Mouse (Mus musculus): ENCODE measurements around the gene Dock1. TPM values are rescaled to one million over a fixed set of nuclear protein-coding genes. Genes with fewer than 3 reads are reported as not detected.

Gene Dock1
- total and polyA plus RNA-seq, 3 experiments: not detected

GRCm38 (mm10) chr7:134697479-134697878 lies 27.0 kb downstream of the Dock1 start:
- DNase-seq (ENCODE audit: extremely low read depth): no peak
- in situ Hi-C loops (cut with MboI; ENCODE audit: low pct_ligation_motif_present, low pct_unique_long_range_greater_than_20kb, low sequenced_read_pairs) (no loop called here), dilution Hi-C loops (cut with MboI; ENCODE audit: extremely low pct_ligation_motif_present, extremely low pct_unique_long_range_greater_than_20kb, low sequenced_read_pairs) (no loop called here)
- Histone ChIP-seq H3K36me3 (replicated peaks in 1 of 2; ENCODE audit: control insufficient read depth in 1 of 2, insufficient read depth in 1 of 2, low read length in 1 of 2) (no peaks in the 10 kb centered on the region), H3K27me3 (replicated peaks) (no peaks in the 10 kb centered on the region), H3K79me2 (replicated peaks; ENCODE audit: control insufficient read depth, extremely low read depth, insufficient read depth, poor library complexity, severe bottlenecking) (no peaks in the 10 kb centered on the region), H3K9me3 (replicated peaks; ENCODE audit: low read length) (peaks cover 90% of the 10 kb centered on the region), H3K4me2 (ENCODE audit: insufficient read depth, low read depth, poor library complexity, severe bottlenecking) (no peak overlapping the region), H3K27ac (ENCODE audit: insufficient read depth, low read depth) (no peak overlapping the region), H3K4me1 (ENCODE audit: control insufficient read depth in 1 of 2, insufficient read depth in 2 of 2) (no peaks in the 10 kb centered on the region), H3K4me3 (replicated peaks in 1 of 3; ENCODE audit: low read depth in 2 of 3, low read length in 2 of 3, poor library complexity in 1 of 3) (no peak overlapping the region), H3K9ac (ENCODE audit: insufficient read depth, low read depth) (no peak overlapping the region)
- no peak for TF ChIP-seq ELF1 (IDR thresholded peaks at IDR 0.05; ENCODE audit: low read depth, low read length)
- TF ChIP-seq ETS1 (conservative IDR thresholded peaks at IDR 0.05; ENCODE audit: low read depth, low read length): no peak
- TF ChIP-seq USF1 (IDR thresholded peaks at IDR 0.05; ENCODE audit: low read depth, low read length): no peak
- no peak for TF ChIP-seq JUN (IDR thresholded peaks at IDR 0.05; ENCODE audit: insufficient read depth, low read depth, low read length)
- TF ChIP-seq JUND (conservative IDR thresholded peaks at IDR 0.05; ENCODE audit: low read depth, low read length): no peak
- TF ChIP-seq ZKSCAN1 (IDR thresholded peaks at IDR 0.05; ENCODE audit: borderline replicate concordance, low read depth, low read length): no peak
- TF ChIP-seq KAT2A (IDR thresholded peaks at IDR 0.05; ENCODE audit: insufficient replicate concordance, low read length): no peak
- no peak for TF ChIP-seq MAFK (IDR thresholded peaks at IDR 0.05; ENCODE audit: insufficient replicate concordance, low read length)
- TF ChIP-seq TBP (conservative IDR thresholded peaks at IDR 0.05; ENCODE audit: low read depth, low read length): no peak
- TF ChIP-seq CHD2 (IDR thresholded peaks at IDR 0.05; ENCODE audit: low read length): no peak
- TF ChIP-seq E2F4 (IDR thresholded peaks at IDR 0.05; ENCODE audit: insufficient replicate concordance, low read depth, low read length): no peak

GRCm38 (mm10) chr7:134698246-134698645 lies 27.8 kb downstream of the Dock1 start:
- DNase-seq (ENCODE audit: extremely low read depth): no peak
- Histone ChIP-seq H3K4me3 (replicated peaks in 1 of 3; ENCODE audit: low read depth in 2 of 3, low read length in 2 of 3, poor library complexity in 1 of 3) (no peak overlapping the region), H3K27ac (ENCODE audit: insufficient read depth, low read depth) (no peak overlapping the region), H3K4me1 (ENCODE audit: control insufficient read depth in 1 of 2, insufficient read depth in 2 of 2) (no peaks in the 10 kb centered on the region), H3K79me2 (replicated peaks; ENCODE audit: control insufficient read depth, extremely low read depth, insufficient read depth, poor library complexity, severe bottlenecking) (no peaks in the 10 kb centered on the region), H3K27me3 (replicated peaks) (no peaks in the 10 kb centered on the region), H3K9ac (ENCODE audit: insufficient read depth, low read depth) (no peak overlapping the region), H3K9me3 (replicated peaks; ENCODE audit: low read length) (peaks cover 89% of the 10 kb centered on the region), H3K4me2 (ENCODE audit: insufficient read depth, low read depth, poor library complexity, severe bottlenecking) (no peak overlapping the region), H3K36me3 (replicated peaks in 1 of 2; ENCODE audit: control insufficient read depth in 1 of 2, insufficient read depth in 1 of 2, low read length in 1 of 2) (no peaks in the 10 kb centered on the region)
- dilution Hi-C loops (cut with MboI; ENCODE audit: extremely low pct_ligation_motif_present, extremely low pct_unique_long_range_greater_than_20kb, low sequenced_read_pairs) (no loop called here), in situ Hi-C loops (cut with MboI; ENCODE audit: low pct_ligation_motif_present, low pct_unique_long_range_greater_than_20kb, low sequenced_read_pairs) (no loop called here)
- TF ChIP-seq BHLHE40 (IDR thresholded peaks at IDR 0.05; ENCODE audit: low read depth, low read length): no peak
- TF ChIP-seq ZKSCAN1 (IDR thresholded peaks at IDR 0.05; ENCODE audit: borderline replicate concordance, low read depth, low read length): no peak
- no peak for TF ChIP-seq MAFK (IDR thresholded peaks at IDR 0.05; ENCODE audit: insufficient replicate concordance, low read length)
- TF ChIP-seq ZNF384 (IDR thresholded peaks at IDR 0.05; ENCODE audit: low read depth, low read length): no peak

- H3K36me3 ChIP-seq (replicated peaks in 1 of 2; ENCODE audit: control insufficient read depth in 1 of 2, insufficient read depth in 1 of 2, low read length in 1 of 2): no peaks in the 10 kb centered on the region
- dilution Hi-C loops (cut with MboI; ENCODE audit: extremely low pct_ligation_motif_present, extremely low pct_unique_long_range_greater_than_20kb, low sequenced_read_pairs) (no loop called here), in situ Hi-C loops (cut with MboI; ENCODE audit: low pct_ligation_motif_present, low pct_unique_long_range_greater_than_20kb, low sequenced_read_pairs) (no loop called here)
- no peak for DNase-seq (ENCODE audit: extremely low read depth)
- H3K27ac ChIP-seq (ENCODE audit: insufficient read depth, low read depth): no peak overlapping the region
- H3K4me2 ChIP-seq (ENCODE audit: insufficient read depth, low read depth, poor library complexity, severe bottlenecking): no peak overlapping the region
- no peaks in the 10 kb centered on the region for H3K79me2 ChIP-seq (replicated peaks; ENCODE audit: control insufficient read depth, extremely low read depth, insufficient read depth, poor library complexity, severe bottlenecking)
- H3K9ac ChIP-seq (ENCODE audit: insufficient read depth, low read depth): no peak overlapping the region
- no peaks in the 10 kb centered on the region for H3K27me3 ChIP-seq (replicated peaks)
- H3K4me1 ChIP-seq (ENCODE audit: control insufficient read depth in 1 of 2, insufficient read depth in 2 of 2): no peaks in the 10 kb centered on the region
- H3K4me3 ChIP-seq (replicated peaks in 1 of 3; ENCODE audit: low read depth in 2 of 3, low read length in 2 of 3, poor library complexity in 1 of 3): no peak overlapping the region
- H3K9me3 ChIP-seq (replicated peaks; ENCODE audit: low read length): peaks cover 89% of the 10 kb centered on the region
- TF ChIP-seq MYC (IDR thresholded peaks at IDR 0.05; ENCODE audit: low read depth, low read length): no peak
- no peak for TF ChIP-seq MEF2A (IDR thresholded peaks at IDR 0.05; ENCODE audit: borderline replicate concordance, low read depth, low read length)
- no peak for TF ChIP-seq E2F4 (IDR thresholded peaks at IDR 0.05; ENCODE audit: insufficient replicate concordance, low read depth, low read length)
- no peak for TF ChIP-seq CTCF (conservative IDR thresholded peaks at IDR 0.05 in 1 of 2, IDR thresholded peaks at IDR 0.05 in 1 of 2; ENCODE audit: low read depth in 2 of 2, low read length in 2 of 2)
- TF ChIP-seq NELFE (IDR thresholded peaks at IDR 0.05; ENCODE audit: low read depth, low read length): no peak
- TF ChIP-seq ZC3H11A (IDR thresholded peaks at IDR 0.05; ENCODE audit: low read depth, low read length): no peak
- no peak for TF ChIP-seq ELF1 (IDR thresholded peaks at IDR 0.05; ENCODE audit: low read depth, low read length)
- TF ChIP-seq NRF1 (IDR thresholded peaks at IDR 0.05; ENCODE audit: low read depth, low read length): no peak
- TF ChIP-seq HCFC1 (IDR thresholded peaks at IDR 0.05; ENCODE audit: low read depth, low read length): no peak
- TF ChIP-seq PAX5 (IDR thresholded peaks at IDR 0.05; ENCODE audit: low read length): no peak
- no peak for TF ChIP-seq ZKSCAN1 (IDR thresholded peaks at IDR 0.05; ENCODE audit: borderline replicate concordance, low read depth, low read length)
- no peak for TF ChIP-seq CHD2 (IDR thresholded peaks at IDR 0.05; ENCODE audit: low read length)
- TF ChIP-seq MAFK (IDR thresholded peaks at IDR 0.05; ENCODE audit: insufficient replicate concordance, low read length): no peak
- no peak for TF ChIP-seq MXI1 (IDR thresholded peaks at IDR 0.05; ENCODE audit: low read depth, low read length)
- TF ChIP-seq RAD21 (IDR thresholded peaks at IDR 0.05; ENCODE audit: low read depth, low read length): no peak
- TF ChIP-seq CHD1 (IDR thresholded peaks at IDR 0.05; ENCODE audit: low read depth, low read length): no peak
- no peak for TF ChIP-seq MAX (IDR thresholded peaks at IDR 0.05; ENCODE audit: low read length)
- TF ChIP-seq SMC3 (IDR thresholded peaks at IDR 0.05; ENCODE audit: low read depth, low read length): no peak
Observed at GRCm38 (mm10) chr7:134700001-134700400, 29.5 kb downstream of the Dock1 start.

All from CH12.LX (cell line).